Mouse (Mus musculus): ENCODE results near the gene Osbpl9. TPM values are rescaled to one million over a fixed set of nuclear protein-coding genes. Genes with fewer than 3 reads are reported as not detected.

Osbpl9 gene
- polyA plus RNA-seq, 1 experiment from 2014 or later, result 87.4 TPM

- CTCF ChIA-PET, result interaction anchor here (1.1 kb wide), 1 partner anchor 14 kb away, joined by 3 read pairs; no protein-coding TSS in a partner anchor
- POLR2A ChIA-PET, result interaction anchor here (0.5 to 0.7 kb wide), 2 partner anchors 12 to 250 kb away, joined by 3 to 4 read pairs; no protein-coding TSS in a partner anchor
- H3K27me3 ChIP-seq, result no peaks in the 10 kb centered on the region
- no peak for DNase-seq (ENCODE audit: low read depth, low spot score)
- in situ Hi-C loops (cut with MboI; ENCODE audit: low pct_unique_long_range_greater_than_20kb), result no loop called here
- TF ChIP-seq CTCF (IDR thresholded peaks at IDR 0.05), result no peak
- ATAC-seq, result no peak
Measured at GRCm38 (mm10) chr4:109078941-109079340, 123.1 kb downstream of the Osbpl9 start.

DNA sequence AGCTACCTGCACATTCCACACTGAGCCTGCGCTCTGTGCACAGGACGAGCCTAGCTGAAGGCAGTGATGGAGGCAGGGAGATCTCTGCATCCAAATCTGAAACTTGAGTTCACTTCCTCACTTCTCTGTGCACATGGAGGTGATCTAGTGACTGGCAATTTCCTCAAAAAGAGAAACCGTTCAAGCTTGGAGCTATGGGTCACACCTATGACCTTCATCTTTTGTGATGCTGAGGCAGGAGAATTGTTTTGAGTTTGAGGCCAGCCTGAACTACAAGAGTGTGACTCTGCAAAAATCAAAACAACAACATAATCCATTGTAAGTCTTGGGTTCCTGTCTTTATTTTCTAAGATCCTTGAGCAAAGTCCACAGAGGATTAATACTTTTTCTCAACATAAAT, 128.8 kb downstream of the Osbpl9 start:
- CTCF ChIA-PET, result no interaction called here

DNA sequence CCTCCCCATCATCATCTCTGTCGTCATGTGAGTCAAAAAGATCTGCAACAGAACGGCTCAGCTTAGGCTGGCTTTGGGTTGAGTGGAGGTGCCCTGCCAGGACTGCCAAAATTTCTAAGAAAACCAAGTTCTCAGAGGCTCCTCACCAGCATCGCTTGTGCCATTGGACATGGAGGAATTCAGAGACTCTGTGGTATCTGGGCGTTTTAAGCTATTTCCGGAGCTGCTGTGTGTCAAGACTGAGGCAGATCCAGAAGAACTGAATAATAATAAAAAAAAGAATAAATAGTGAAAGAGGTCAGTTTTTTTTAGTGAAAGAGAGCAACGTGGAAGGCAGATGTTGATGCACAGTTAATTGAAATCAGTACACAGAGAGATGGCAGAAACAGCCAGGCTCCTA, 129.2 kb downstream of the Osbpl9 start:
- no peak for TF ChIP-seq CTCF (IDR thresholded peaks at IDR 0.05)
- in situ Hi-C loops (cut with MboI; ENCODE audit: low pct_unique_long_range_greater_than_20kb), result no loop called here
- ChIA-PET POLR2A (no interaction called here), CTCF (no interaction called here)
- no peak for ATAC-seq
- H3K27me3 ChIP-seq, result no peaks in the 10 kb centered on the region
- DNase-seq (ENCODE audit: low read depth, low spot score), result no peak

More for the DNA sequence above, 128.8 kb downstream of the Osbpl9 start:
- DNase-seq (ENCODE audit: low read depth, low spot score) (no peak), ATAC-seq (no peak)
- in situ Hi-C loops (cut with MboI; ENCODE audit: low pct_unique_long_range_greater_than_20kb), result no loop called here
- POLR2A ChIA-PET, result no interaction called here
- H3K27me3 ChIP-seq, result no peaks in the 10 kb centered on the region
- TF ChIP-seq CTCF (IDR thresholded peaks at IDR 0.05), result no peak

DNA sequence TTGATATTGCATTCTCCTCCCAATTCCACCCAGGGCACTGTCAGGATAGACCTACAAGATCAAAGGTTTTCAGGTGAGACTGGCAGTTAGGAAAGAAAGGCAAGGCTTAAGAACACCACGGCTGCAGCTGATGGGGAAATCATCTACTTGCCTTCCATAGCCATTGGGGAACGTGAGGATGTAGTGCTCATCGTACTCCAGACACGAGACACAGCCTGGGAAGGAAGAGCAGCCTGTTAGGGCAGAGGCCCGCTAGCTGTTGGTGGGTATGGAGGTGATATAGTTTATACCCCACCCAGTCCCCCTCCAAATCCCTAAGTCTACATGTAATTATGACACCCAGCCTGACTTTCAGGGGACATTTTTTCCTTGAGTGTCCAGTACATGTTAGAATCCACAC, 136.4 kb downstream of the Osbpl9 start:
- in situ Hi-C loops (cut with MboI; ENCODE audit: low pct_unique_long_range_greater_than_20kb), result no loop called here
- DNase-seq (ENCODE audit: low read depth, low spot score), result no peak
- CTCF ChIA-PET, result no interaction called here
- POLR2A ChIA-PET, result no interaction called here
- H3K27me3 ChIP-seq, result no peaks in the 10 kb centered on the region
- no peak for TF ChIP-seq CTCF (IDR thresholded peaks at IDR 0.05)
- ATAC-seq, result no peak

- in situ Hi-C loops (cut with MboI; ENCODE audit: low pct_unique_long_range_greater_than_20kb), result no loop called here
- TF ChIP-seq CTCF (IDR thresholded peaks at IDR 0.05), result no peak
- ChIA-PET POLR2A (no interaction called here), CTCF (interaction anchor here (0.7 to 1.3 kb wide), 2 partner anchors 12 to 14 kb away, joined by 3 read pairs; no protein-coding TSS in a partner anchor)
- no peaks in the 10 kb centered on the region for H3K27me3 ChIP-seq
- ATAC-seq (no peak), DNase-seq (ENCODE audit: low read depth, low spot score) (no peak)
Measured at GRCm38 (mm10) chr4:109064941-109065340, 137.1 kb downstream of the Osbpl9 start.

DNA sequence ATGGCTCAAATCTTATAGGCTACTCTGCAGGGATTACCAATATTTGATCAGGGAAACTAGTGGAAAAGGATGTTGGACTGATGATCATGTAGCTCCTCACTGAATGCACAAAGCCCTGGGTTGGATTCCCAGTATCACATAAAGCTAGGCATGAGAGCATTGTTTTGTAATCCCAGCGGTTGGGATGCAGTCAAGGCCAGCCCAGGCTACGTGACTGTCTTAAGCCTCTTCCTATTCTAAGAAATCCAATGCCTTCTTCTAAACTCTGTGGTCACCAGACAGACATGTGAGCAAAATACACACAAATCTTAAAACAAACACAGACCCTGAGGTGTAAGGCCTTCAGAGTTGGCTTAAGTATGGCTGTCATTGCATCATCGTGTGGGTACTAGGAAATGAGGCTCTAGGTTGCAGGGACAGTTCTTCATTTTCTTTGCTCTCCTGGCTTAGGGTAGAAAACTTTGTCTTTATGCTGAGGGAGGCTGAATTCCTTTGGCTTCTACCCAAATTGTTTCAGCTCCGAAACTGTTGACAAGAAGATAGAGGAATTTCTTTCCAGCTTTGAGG, 142.7 kb downstream of the Osbpl9 start:
- no peaks in the 10 kb centered on the region for H3K27me3 ChIP-seq
- ChIA-PET CTCF (interaction anchor here (1.0 kb wide), 1 partner anchor 9 kb away, joined by 3 read pairs; no protein-coding TSS in a partner anchor), POLR2A (interaction anchor here (0.5 kb wide), 1 partner anchor 101 kb away, joined by 3 read pairs; no protein-coding TSS in a partner anchor)
- no peak for DNase-seq (ENCODE audit: low read depth, low spot score)
- in situ Hi-C loops (cut with MboI; ENCODE audit: low pct_unique_long_range_greater_than_20kb), result no loop called here
- TF ChIP-seq CTCF (IDR thresholded peaks at IDR 0.05), result no peak
- no peak for ATAC-seq

GRCm38 (mm10) chr4:109057640-109058039, 144.4 kb downstream of the Osbpl9 start:
- DNase-seq (ENCODE audit: low read depth, low spot score) (no peak), ATAC-seq (no peak)
- CTCF ChIA-PET, result no interaction called here
- POLR2A ChIA-PET, result no interaction called here
- TF ChIP-seq CTCF (IDR thresholded peaks at IDR 0.05), result no peak
- in situ Hi-C loops (cut with MboI; ENCODE audit: low pct_unique_long_range_greater_than_20kb), result no loop called here
- no peaks in the 10 kb centered on the region for H3K27me3 ChIP-seq

DNA sequence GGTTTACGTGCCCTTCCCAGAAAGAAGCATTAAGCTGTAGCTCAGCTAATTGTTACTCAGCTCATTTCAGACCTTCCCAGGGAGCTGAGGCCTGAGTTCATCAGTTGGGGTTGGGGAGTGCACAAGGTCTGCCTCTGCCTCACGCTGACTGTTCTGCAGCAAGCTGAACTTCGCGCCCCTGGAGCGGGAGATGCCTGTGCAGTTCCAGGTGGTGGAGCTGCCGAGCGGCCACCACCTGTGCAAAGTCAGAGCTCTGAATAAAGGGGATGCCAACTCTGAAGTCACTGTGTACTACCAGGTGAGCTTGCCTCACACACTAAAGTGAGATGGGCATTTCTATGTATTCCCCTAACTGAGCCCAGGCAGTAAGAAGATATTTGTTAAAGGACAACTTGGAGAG, 145.7 kb downstream of the Osbpl9 start:
- H3K27me3 ChIP-seq, result no peaks in the 10 kb centered on the region
- in situ Hi-C loops (cut with MboI; ENCODE audit: low pct_unique_long_range_greater_than_20kb), result no loop called here
- ATAC-seq (no peak), DNase-seq (ENCODE audit: low read depth, low spot score) (no peak)
- TF ChIP-seq CTCF (IDR thresholded peaks at IDR 0.05), result no peak
- CTCF ChIA-PET, result interaction anchor here (0.8 to 1.3 kb wide), 2 partner anchors 18 to 19 kb away, joined by 3 to 4 read pairs; no protein-coding TSS in a partner anchor
- POLR2A ChIA-PET, result no interaction called here

- in situ Hi-C loops (cut with MboI; ENCODE audit: low pct_unique_long_range_greater_than_20kb), result no loop called here
- DNase-seq (ENCODE audit: low read depth, low spot score) (no peak), ATAC-seq (no peak)
- H3K27me3 ChIP-seq, result no peaks in the 10 kb centered on the region
- ChIA-PET POLR2A (no interaction called here), CTCF (interaction anchor here (1.5 kb wide), 1 partner anchor 14 kb away, joined by 3 read pairs; no protein-coding TSS in a partner anchor)
- TF ChIP-seq CTCF (IDR thresholded peaks at IDR 0.05), result no peak
Measured at GRCm38 (mm10) chr4:109054003-109054402, 148.1 kb downstream of the Osbpl9 start.

DNA sequence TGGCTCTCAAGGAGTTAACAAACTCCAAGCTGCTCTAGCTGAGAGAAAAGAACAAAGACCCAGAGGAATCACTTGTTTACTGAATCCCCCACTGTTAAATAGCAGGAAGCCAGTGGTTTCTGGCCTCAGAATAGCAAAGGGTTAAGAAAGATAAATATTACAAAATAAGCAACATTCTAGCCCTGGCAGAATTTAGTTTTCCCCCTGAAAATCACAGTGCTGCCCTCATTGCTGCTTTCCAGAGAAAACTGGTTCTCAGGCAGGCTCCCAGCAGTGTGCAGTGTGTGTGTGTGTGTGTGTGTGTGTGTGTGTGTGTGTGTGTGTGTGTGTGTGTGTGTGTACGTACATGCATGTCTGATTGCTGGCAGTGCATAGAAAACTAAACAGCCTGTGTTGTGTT, 149.8 kb downstream of the Osbpl9 start:
- POLR2A ChIA-PET, result no interaction called here

DNA sequence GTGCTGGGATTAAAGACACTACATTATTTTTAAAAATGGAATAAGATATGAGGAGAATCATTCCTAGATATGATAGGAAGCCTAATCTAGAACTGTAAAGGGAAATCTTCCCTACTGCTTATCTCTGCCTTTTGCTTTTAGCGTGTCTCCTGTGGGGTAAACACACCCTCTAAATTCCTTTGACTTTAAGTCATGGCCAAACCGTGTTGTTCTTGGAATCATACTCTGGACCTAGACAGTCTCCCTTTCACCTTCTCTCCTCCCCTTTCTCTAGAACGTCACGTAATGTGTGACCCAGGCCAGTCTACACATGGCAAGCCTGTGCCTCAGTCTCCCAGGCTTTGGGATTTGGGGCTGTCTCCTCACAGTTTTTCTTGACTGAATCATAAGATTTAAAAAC, 153.8 kb downstream of the Osbpl9 start:
- ChIA-PET POLR2A (no interaction called here), CTCF (no interaction called here)
- no peaks in the 10 kb centered on the region for H3K27me3 ChIP-seq
- DNase-seq (ENCODE audit: low read depth, low spot score), result peak; percentile 17
- TF ChIP-seq CTCF (IDR thresholded peaks at IDR 0.05), result no peak
- in situ Hi-C loops (cut with MboI; ENCODE audit: low pct_unique_long_range_greater_than_20kb), result no loop called here
- ATAC-seq, result peak; percentile 60

More for the DNA sequence above, 149.8 kb downstream of the Osbpl9 start:
- in situ Hi-C loops (cut with MboI; ENCODE audit: low pct_unique_long_range_greater_than_20kb), result no loop called here
- DNase-seq (ENCODE audit: low read depth, low spot score), result no peak
- no peak for ATAC-seq
- TF ChIP-seq CTCF (IDR thresholded peaks at IDR 0.05), result no peak
- CTCF ChIA-PET, result no interaction called here
- H3K27me3 ChIP-seq, result no peaks in the 10 kb centered on the region

- in situ Hi-C loops (cut with MboI; ENCODE audit: low pct_unique_long_range_greater_than_20kb), result no loop called here
- no peaks in the 10 kb centered on the region for H3K27me3 ChIP-seq
- TF ChIP-seq CTCF (IDR thresholded peaks at IDR 0.05), result no peak
- no peak for DNase-seq (ENCODE audit: low read depth, low spot score)
- ChIA-PET CTCF (interaction anchor here (0.7 kb wide), 1 partner anchor 11 kb away, joined by 3 read pairs; no protein-coding TSS in a partner anchor), POLR2A (no interaction called here)
- ATAC-seq, result no peak
Measured at GRCm38 (mm10) chr4:109043756-109044155, 158.3 kb downstream of the Osbpl9 start.
